Mouse (Mus musculus) heart, postnatal 14 days (tissue): ENCODE measurements at regions not wholly inside any gene's neighbourhood (a gene's known extent, or its start where the extent isn't known, plus 50 kb on each side); places are given as distances from the start of the nearest gene placed in this dataset.
"Not testable (repeated sequence)": the region's sequence is repeated elsewhere in the genome, so short reads cannot be mapped to it uniquely, and the experiment has no call there.

ENCODE experiments used
- DNase-seq, 2 experiments: peaks; one replicate each; pipeline ENCODE4 v3.0.0; 2021 to 2022
- intact Hi-C: fragments of 180-260 bp; cut with DNase I; formaldehyde crosslinking; loops from one replicate; pipeline ENCODE4 v1.15.1; 2025

DNA sequence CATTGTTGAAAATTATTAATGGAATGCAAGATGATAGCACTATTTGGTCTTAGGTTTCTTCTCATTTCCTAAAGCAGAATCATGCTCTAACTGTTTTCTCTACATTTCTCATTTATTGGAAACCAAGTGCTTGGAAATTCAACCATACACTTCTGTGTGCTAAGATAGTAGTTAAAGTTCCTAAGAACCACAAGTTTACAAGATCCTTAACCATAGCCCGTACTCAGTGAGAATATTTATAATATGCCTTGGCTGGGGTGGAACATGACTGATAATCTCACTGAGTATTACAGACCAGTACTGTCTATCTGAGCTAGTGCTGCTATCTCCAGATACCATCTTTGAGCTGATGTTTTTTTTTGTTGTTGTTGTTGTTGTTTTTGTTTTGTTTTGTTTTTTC is 236.9 kb upstream of the Tmem196 start:
- intact Hi-C loops, DNase-seq: not testable (repeated sequence)

DNA sequence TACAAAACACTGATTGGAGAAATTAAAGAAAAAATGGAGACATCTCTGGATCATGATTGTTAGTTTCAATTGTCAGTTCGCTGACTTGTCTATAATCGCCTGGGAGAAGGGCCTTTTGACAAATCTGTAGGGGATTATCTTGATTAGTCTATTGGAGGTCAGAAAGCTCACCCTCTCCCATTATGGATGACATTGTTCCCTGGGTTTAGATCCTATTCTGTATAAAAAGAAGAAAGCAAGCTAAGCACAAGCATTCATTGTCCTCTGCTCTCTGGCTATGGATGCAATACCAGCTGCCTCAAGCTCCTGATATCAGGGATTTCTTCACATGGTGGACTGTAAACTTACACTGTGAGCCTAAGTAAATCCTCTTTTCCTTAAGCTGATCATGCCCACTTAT is 214.8 kb upstream of the Tmem196 start:
- intact Hi-C loops, result no loop called here
- DNase-seq, result no peak

DNA sequence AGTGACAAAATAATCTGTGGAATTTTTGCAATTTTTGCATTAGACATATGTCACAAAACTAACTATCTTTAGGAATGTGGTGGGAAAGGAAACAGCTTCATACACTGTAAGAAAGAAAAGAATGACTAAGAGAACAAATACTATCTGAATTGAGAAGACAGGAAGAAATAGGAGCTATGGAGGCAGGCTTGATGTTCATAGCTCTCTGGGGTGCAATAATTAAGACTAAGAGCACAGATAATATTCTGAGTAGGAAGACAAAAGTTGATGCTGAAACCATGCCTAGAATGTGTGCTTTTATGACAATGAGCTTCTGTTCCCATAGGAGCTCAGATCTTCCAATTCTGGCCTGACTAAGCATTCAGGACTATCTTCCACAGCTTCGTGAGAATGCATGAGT is 183.0 kb upstream of the Tmem196 start:
- DNase-seq, result no peak
- intact Hi-C loops, result no loop called here

DNA sequence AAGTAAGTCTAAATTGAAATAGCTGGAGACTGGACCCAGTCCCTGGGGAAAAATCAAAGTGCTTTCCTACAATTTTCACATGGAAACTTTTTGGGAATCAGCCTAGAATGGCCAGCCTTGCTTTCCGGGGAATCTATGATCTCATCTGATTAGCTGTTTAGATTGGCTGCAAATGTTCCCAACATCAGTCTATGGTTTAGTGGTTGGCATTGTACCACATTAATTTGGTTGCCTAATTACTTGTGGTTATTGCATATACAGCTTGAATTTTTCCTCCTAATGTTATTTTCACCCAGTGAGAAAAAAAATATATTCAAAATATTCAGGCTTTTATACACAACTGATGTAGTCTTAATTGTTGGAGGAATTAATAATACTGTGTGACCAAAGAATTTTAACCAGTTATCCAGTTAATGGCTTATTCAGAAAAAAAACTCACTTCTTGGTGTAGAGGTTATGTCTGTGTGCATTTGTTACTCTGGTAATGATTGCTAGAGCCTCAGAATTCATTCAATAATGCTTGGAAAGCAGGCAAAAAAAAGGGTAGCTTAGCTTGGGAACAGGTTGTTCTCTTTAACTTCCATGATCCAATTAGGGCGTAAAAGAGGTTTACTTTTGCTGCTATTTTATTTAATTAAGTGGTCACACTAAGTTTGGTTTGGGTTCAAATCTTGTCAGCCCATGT is 182.2 kb upstream of the Tmem196 start:
- intact Hi-C loops, result no loop called here

DNA sequence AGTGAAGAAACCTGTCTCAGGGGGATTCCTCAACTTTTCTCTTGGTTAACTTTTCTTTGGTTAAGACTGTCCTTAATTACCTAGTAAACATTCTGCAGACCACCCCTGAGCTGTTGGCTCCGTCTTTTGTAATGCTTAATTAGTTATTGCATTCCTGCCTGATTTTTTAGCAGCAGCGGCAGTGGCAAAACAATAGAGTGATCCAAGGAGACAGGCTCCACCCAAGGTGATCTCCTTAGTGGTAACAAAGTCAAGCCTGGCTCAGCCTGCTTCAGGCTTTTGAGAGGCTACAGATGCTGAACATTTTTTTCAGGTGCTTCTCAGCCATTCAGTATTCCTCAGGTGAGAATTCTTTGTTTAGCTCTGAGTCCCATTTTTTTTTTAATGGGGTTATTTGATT is 168.1 kb upstream of the Tmem196 start:
- no peak for DNase-seq
- intact Hi-C loops, result no loop called here

More for the DNA sequence above, 182.2 kb upstream of the Tmem196 start:
- no peak for DNase-seq

DNA sequence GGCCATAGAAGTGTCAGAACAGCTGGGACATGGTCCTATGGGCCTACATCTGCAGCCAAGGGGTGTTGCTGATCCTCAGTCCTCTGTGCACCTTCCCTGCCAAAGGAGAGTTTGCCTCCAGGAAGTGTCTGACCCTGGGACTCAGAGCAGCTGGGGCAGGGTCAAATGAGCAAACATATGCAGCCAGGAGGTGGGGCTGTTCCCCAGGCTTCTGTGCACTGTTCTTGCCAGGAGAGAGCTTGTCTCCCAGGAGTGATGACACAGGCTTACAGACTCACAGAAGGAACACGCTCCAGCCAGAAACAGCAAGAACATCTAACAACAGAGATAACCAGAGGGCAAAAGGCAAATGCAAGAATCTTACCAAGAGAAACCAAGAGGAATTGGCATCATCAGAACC is 137.9 kb upstream of the Tmem196 start:
- intact Hi-C loops, result no loop called here
- peak in 1 of 2 experiments; percentile 19 for DNase-seq

DNA sequence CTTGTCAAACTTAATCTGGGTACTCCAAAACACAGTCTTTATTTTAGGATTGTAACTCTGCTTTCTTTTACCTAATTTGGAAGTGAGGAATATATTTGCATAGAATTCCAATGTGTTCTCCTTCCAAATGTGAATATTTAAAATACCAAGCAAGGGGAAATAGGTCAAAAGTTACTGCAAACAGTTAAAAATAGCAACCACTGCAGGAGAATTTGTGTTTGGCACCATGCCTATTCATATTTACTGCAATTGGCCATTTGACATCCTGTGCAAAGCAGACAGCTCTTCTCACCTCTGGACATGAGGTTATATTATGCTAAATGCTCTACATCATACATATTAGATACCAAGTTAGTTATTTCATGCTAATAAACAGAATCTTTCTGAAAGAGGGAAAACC is 129.4 kb upstream of the Tmem196 start:
- DNase-seq, result peak in 1 of 2 experiments; percentile 2
- intact Hi-C loops, result no loop called here

- no peak for DNase-seq
- intact Hi-C loops, result no loop called here
Measured at GRCm38 (mm10) chr12:119839119-119839518, 106.5 kb upstream of the Tmem196 start.

DNA sequence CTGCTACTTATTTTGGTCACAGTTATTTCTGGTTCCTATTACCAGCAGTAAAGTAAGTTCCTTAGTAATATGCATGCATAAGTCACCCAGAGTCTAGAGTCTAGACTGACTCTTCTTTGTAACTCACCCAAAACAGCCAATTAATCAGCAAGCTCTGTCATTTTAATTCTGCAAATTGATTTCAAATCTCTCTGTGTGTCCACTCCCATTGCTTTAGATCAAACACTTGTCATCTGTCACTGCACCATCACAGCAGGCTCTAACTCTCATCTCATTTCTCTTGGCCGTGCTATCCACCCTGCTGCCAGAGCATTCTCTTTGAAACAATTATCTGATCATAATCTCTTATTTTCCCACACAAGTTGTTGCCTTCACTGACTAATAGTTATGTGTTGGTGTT is 63.9 kb upstream of the Tmem196 start:
- intact Hi-C loops, result no loop called here
- no peak for DNase-seq

DNA sequence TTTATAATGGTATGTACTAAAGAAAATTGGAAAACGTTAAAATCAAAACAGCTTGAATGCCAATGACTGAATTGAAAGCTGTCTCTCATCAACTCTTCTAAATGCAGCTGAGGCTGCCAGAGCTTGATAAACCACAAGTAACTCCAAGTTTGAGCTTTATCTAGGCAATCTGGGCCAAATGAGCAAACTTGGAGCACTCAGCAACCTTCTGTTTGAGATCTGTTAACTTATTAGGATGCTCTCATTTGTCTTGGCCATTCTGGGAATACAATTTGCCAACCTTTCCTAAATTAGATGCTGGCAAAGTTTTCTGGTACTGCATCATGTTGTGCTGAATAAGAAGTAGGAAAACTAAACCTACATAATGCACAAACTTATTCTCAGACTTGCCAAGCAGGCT is 55.6 kb upstream of the Tmem196 start:
- intact Hi-C loops, result no loop called here
- no peak for DNase-seq
